Mouse (Mus musculus): ENCODE measurements around the gene Pqlc3.

Pqlc3 gene

GRCm38 (mm10) chr12:17009466-17009865 lies 9.3 kb upstream of the Pqlc3 start:
- DNase-seq (ENCODE audit: low spot score in 2 of 2), result no peak

GRCm38 (mm10) chr12:17001211-17001610 lies 1.0 kb upstream of the Pqlc3 start:
- no peak for DNase-seq (ENCODE audit: low spot score in 2 of 2)

- no peak for DNase-seq (ENCODE audit: low spot score in 2 of 2)
These were observed 420 bp upstream of the Pqlc3 start for GRCm38 (mm10) chr12:17000628-17001027.

GRCm38 (mm10) chr12:16999146-16999545 lies 1.1 kb downstream of the Pqlc3 start:
- DNase-seq (ENCODE audit: low spot score in 2 of 2), result no peak

- no peak for DNase-seq (ENCODE audit: low spot score in 2 of 2)
These were observed 3.2 kb downstream of the Pqlc3 start for GRCm38 (mm10) chr12:16996886-16997462.

GRCm38 (mm10) chr12:16996281-16996680 lies 3.9 kb downstream of the Pqlc3 start:
- no peak for DNase-seq (ENCODE audit: low spot score in 2 of 2)

- no peak for DNase-seq (ENCODE audit: low spot score in 2 of 2)
These were observed 5.9 kb downstream of the Pqlc3 start for GRCm38 (mm10) chr12:16994291-16994690.

GRCm38 (mm10) chr12:16992355-16992754 lies 7.9 kb downstream of the Pqlc3 start:
- DNase-seq (ENCODE audit: low spot score in 2 of 2), result no peak

GRCm38 (mm10) chr12:16991376-16991775 lies 8.8 kb downstream of the Pqlc3 start:
- DNase-seq (ENCODE audit: low spot score in 2 of 2), result no peak

- DNase-seq (ENCODE audit: low spot score in 2 of 2), result no peak
These were observed 14.4 kb downstream of the Pqlc3 start for GRCm38 (mm10) chr12:16985778-16986177.

- DNase-seq (ENCODE audit: low spot score in 2 of 2), result no peak
These were observed 23.1 kb downstream of the Pqlc3 start for GRCm38 (mm10) chr12:16977120-16977519.

GRCm38 (mm10) chr12:16966811-16967210 lies 33.4 kb downstream of the Pqlc3 start:
- DNase-seq (ENCODE audit: low spot score in 2 of 2), result no peak

- DNase-seq (ENCODE audit: low spot score in 2 of 2), result no peak
These were observed 36.9 kb downstream of the Pqlc3 start for GRCm38 (mm10) chr12:16963354-16963753.

GRCm38 (mm10) chr12:16958851-16959250 lies 41.4 kb downstream of the Pqlc3 start:
- DNase-seq (ENCODE audit: low spot score in 2 of 2), result no peak

- DNase-seq (ENCODE audit: low spot score in 2 of 2), result no peak
These were observed 52.0 kb downstream of the Pqlc3 start for GRCm38 (mm10) chr12:16948239-16948638.

- no peak for DNase-seq (ENCODE audit: low spot score in 2 of 2)
These were observed 58.2 kb downstream of the Pqlc3 start for GRCm38 (mm10) chr12:16941976-16942375.
